ENCODE assay signal across 18 mouse cellular contexts in genomic region chr9:107343146-107343943, GRCm38 (mm10). TPM values are rescaled to one million over a fixed set of nuclear protein-coding genes. Genes with fewer than 3 reads are reported as not detected.
DNase-seq lines count a peak whose midpoint lies in the region; ATAC-seq and TF ChIP-seq lines count a peak whose summit lies in the region.
"Had no signal": no experiment of that assay in that cellular context is flagged by ENCODE, and none has a peak within 500 bp of the region (broad histone marks: within the 10 kb centered on the region; RNA-seq: fewer than 3 reads in every experiment).

No protein-coding gene starts in this region.

- no peak for TF ChIP-seq POLR2A in heart, adult 2 months (IDR thresholded peaks at IDR 0.05; ENCODE audit: insufficient read depth, low read depth, low read length)
- no peak for TF ChIP-seq POLR2A in olfactory bulb, adult 2 months (IDR thresholded peaks at IDR 0.05; ENCODE audit: insufficient read depth, low read depth, low read length)

- no peak for TF ChIP-seq EP300 in heart, adult 2 months (IDR thresholded peaks at IDR 0.05; ENCODE audit: insufficient read depth, low read depth, low read length)

- H3K9me3 ChIP-seq in heart, embryonic 10.5 days = no peaks in the 10 kb centered on the region
- no peaks in the 10 kb centered on the region for H3K9me3 ChIP-seq in midbrain, postnatal 0 days (ENCODE audit: low read length)
- no peaks in the 10 kb centered on the region for H3K9me3 ChIP-seq in midbrain, embryonic 14.5 days (ENCODE audit: control insufficient read depth, low read length)
- H3K9me3 ChIP-seq: embryonic facial prominence, embryonic 12.5 days; heart, embryonic 15.5 days; liver, embryonic 13.5 days had no signal

- H3K79me2 ChIP-seq in heart, adult 2 months (replicated peaks; ENCODE audit: control insufficient read depth, insufficient read depth, low read length) = no peaks in the 10 kb centered on the region

- 56% methylated on average over 8 of the region's 8 CpGs for WGBS in heart, adult 2 months
- 69% methylated on average over 8 of the region's 8 CpGs for WGBS in heart, embryonic 10.5 days
- 74% methylated on average over 8 of the region's 8 CpGs for WGBS in midbrain, postnatal 0 days
- WGBS in midbrain, embryonic 14.5 days = 74% methylated on average over 8 of the region's 8 CpGs
- WGBS in olfactory bulb, adult 2 months = 65% methylated on average over 8 of the region's 8 CpGs

- no peaks in the 10 kb centered on the region for H3K36me3 ChIP-seq in heart, adult 2 months (ENCODE audit: control insufficient read depth, insufficient read depth, low read length)
- H3K36me3 ChIP-seq in heart, embryonic 10.5 days = no peaks in the 10 kb centered on the region
- peaks cover 5% of the 10 kb centered on the region; the same call in 1 of the 2 replicates for H3K36me3 ChIP-seq in midbrain, postnatal 0 days (ENCODE audit: insufficient read depth, low read length)
- peaks cover 10% of the 10 kb centered on the region for H3K36me3 ChIP-seq in midbrain, embryonic 14.5 days (ENCODE audit: control insufficient read depth, insufficient read depth, low read length)
- H3K36me3 ChIP-seq: embryonic facial prominence, embryonic 12.5 days; heart, embryonic 15.5 days; liver, embryonic 13.5 days had no signal

- H3K27me3 ChIP-seq in heart, adult 2 months (ENCODE audit: control insufficient read depth, insufficient read depth, low read length) = no peaks in the 10 kb centered on the region
- peaks cover 42% of the 10 kb centered on the region for H3K27me3 ChIP-seq in heart, embryonic 10.5 days (ENCODE audit: insufficient read depth, poor library complexity, severe bottlenecking)
- no peaks in the 10 kb centered on the region for H3K27me3 ChIP-seq in midbrain, postnatal 0 days (ENCODE audit: insufficient read depth, low read length)
- H3K27me3 ChIP-seq in midbrain, embryonic 14.5 days (ENCODE audit: control insufficient read depth, insufficient read depth, low read length) = no peaks in the 10 kb centered on the region
- H3K27me3 ChIP-seq: Patski had no signal

- H3K4me2 ChIP-seq in midbrain, postnatal 0 days (ENCODE audit: low read depth, low read length, poor library complexity, severe bottlenecking) = no peak overlapping the region
- H3K4me2 ChIP-seq in midbrain, embryonic 14.5 days (ENCODE audit: low read length) = no peak overlapping the region
- H3K4me2 ChIP-seq: embryonic facial prominence, embryonic 12.5 days; heart, embryonic 15.5 days; liver, embryonic 13.5 days had no signal

- intact Hi-C loops in heart, adult 2 months (cut with DNase I) = no loop called here

- DNase-seq in heart, adult 2 months = peak in 1 of 2 experiments; percentile 51
- DNase-seq in heart, embryonic 10.5 days (ENCODE audit: low spot score) = no peak
- peak; percentile 59 for DNase-seq in midbrain, postnatal 0 days (ENCODE audit: low spot score)
- DNase-seq in midbrain, embryonic 14.5 days = no peak
- DNase-seq in cerebellum, postnatal 10 days = peak; percentile 98
- no peak for DNase-seq in urinary bladder, postnatal 10 days (ENCODE audit: low spot score)
- DNase-seq: forebrain, postnatal 0 days; liver, embryonic 13.5 days; retina, postnatal 1 day; thymus, postnatal 36 days had no signal

- no peak for ATAC-seq in midbrain, postnatal 0 days (ENCODE audit: low FRiP score)
- no peak for ATAC-seq in midbrain, embryonic 14.5 days (ENCODE audit: low FRiP score, low TSS enrichment)
- ATAC-seq in megakaryocyte-erythroid progenitor cell, adult 5-6 weeks (replicated peaks; ENCODE audit: low FRiP score, low TSS enrichment, poor library complexity, severe bottlenecking) = no peak
- ATAC-seq: forebrain, postnatal 0 days; Patski had no signal

- peak overlapping the region; percentile 51; the same call in 1 of the 2 replicates for H3K27ac ChIP-seq in heart, adult 2 months
- H3K27ac ChIP-seq in heart, embryonic 10.5 days = no peak overlapping the region
- H3K27ac ChIP-seq in midbrain, postnatal 0 days (ENCODE audit: low read depth, low read length) = no peak overlapping the region
- H3K27ac ChIP-seq in midbrain, embryonic 14.5 days (replicated peaks; ENCODE audit: low read depth, low read length) = no peak overlapping the region
- H3K27ac ChIP-seq in olfactory bulb, adult 2 months (ENCODE audit: insufficient read depth, low read depth, low read length) = peak overlapping the region; percentile 88
- H3K27ac ChIP-seq: embryonic facial prominence, embryonic 12.5 days; heart, embryonic 15.5 days; kidney, postnatal 0 days; liver, embryonic 13.5 days; macrophage had no signal

- peaks cover 4% of the 10 kb centered on the region; the same call in 1 of the 2 replicates for H3K4me1 ChIP-seq in heart, adult 2 months (ENCODE audit: control insufficient read depth, insufficient read depth, low read length)
- peaks cover 10% of the 10 kb centered on the region for H3K4me1 ChIP-seq in heart, embryonic 10.5 days
- peaks cover 9% of the 10 kb centered on the region; the same call in 1 of the 2 replicates for H3K4me1 ChIP-seq in midbrain, postnatal 0 days (ENCODE audit: insufficient read depth, low read length)
- peaks cover 20% of the 10 kb centered on the region for H3K4me1 ChIP-seq in midbrain, embryonic 14.5 days (ENCODE audit: control insufficient read depth, insufficient read depth, low read length)
- peaks cover 47% of the 10 kb centered on the region for H3K4me1 ChIP-seq in olfactory bulb, adult 2 months (ENCODE audit: control insufficient read depth, insufficient read depth, low read length)

- H3K9ac ChIP-seq in heart, adult 2 months (ENCODE audit: low read depth, low read length) = no peak overlapping the region
- no peak overlapping the region for H3K9ac ChIP-seq in midbrain, postnatal 0 days (replicated peaks; ENCODE audit: low read length, poor library complexity, severe bottlenecking)
- no peak overlapping the region for H3K9ac ChIP-seq in midbrain, embryonic 14.5 days (replicated peaks; ENCODE audit: low read length)
- H3K9ac ChIP-seq: embryonic facial prominence, embryonic 12.5 days; forebrain, postnatal 0 days; heart, embryonic 15.5 days; liver, embryonic 13.5 days had no signal

- no peak overlapping the region for H3K4me3 ChIP-seq in heart, adult 2 months
- no peak overlapping the region for H3K4me3 ChIP-seq in heart, embryonic 10.5 days
- no peak overlapping the region for H3K4me3 ChIP-seq in midbrain, postnatal 0 days (ENCODE audit: low read depth, low read length)
- H3K4me3 ChIP-seq in midbrain, embryonic 14.5 days (replicated peaks; ENCODE audit: low read depth, low read length) = no peak overlapping the region
- peak overlapping the region; percentile 5; the same call in 1 of the 2 replicates for H3K4me3 ChIP-seq in olfactory bulb, adult 2 months (ENCODE audit: insufficient read depth, low read depth, low read length)
- H3K4me3 ChIP-seq: embryonic facial prominence, embryonic 12.5 days; heart, embryonic 15.5 days; liver, embryonic 13.5 days; myocyte had no signal

- TF ChIP-seq CTCF in heart, adult 2 months (IDR thresholded peaks at IDR 0.05) = no peak
- no peak for TF ChIP-seq CTCF in midbrain, postnatal 0 days (IDR thresholded peaks at IDR 0.05)
- TF ChIP-seq CTCF in olfactory bulb, adult 2 months (IDR thresholded peaks at IDR 0.05; ENCODE audit: insufficient read depth, low read depth, low read length) = no peak

RNA-seq across cellular contexts. Expression of gene 6430571L13Rik, which starts 2.9 kb away (rescaled TPM):
- 1 to 10 TPM; 5.2 to 6.5 TPM for total RNA-seq in heart, adult 2 months (2021)
- polyA plus RNA-seq in heart, adult 2 months (2012; rRNA removed) = 4.1 and 5.0 TPM in 2 replicates
- polyA plus RNA-seq in heart, embryonic 10.5 days (2016; fragmentation: Nextera tagmentation; extraction: Ambion mirVana) = 0.74 and 1.2 TPM in 2 replicates
- 11.0 and 13.6 TPM in 2 replicates for total RNA-seq in midbrain, postnatal 0 days (2014; rRNA removed)
- 10.4 and 11.1 TPM in 2 replicates for polyA plus RNA-seq in midbrain, postnatal 0 days (2015; fragmentation: Nextera tagmentation; extraction: Ambion mirVana)
- 4.1 and 6.3 TPM in 2 replicates for polyA plus RNA-seq in midbrain, embryonic 14.5 days (2014; fragmentation: Nextera tagmentation; extraction: Ambion mirVana)
- not detected in 2 replicates for polyA plus RNA-seq in olfactory bulb, adult 2 months (2012; ENCODE audit: insufficient read depth, insufficient read length, low replicate concordance, missing spikeins)
- not detected in 2 replicates for total RNA-seq in megakaryocyte-erythroid progenitor cell, adult 5-6 weeks (2014; fragmentation: Nextera tagmentation)
- total RNA-seq in megakaryocyte-erythroid progenitor cell, adult 5-6 weeks (2017) = 0.47 TPM in 1 of 2 replicates, not detected in the other
- polyA plus RNA-seq: macrophage had no signal

RNA-seq across cellular contexts. Expression of gene Hemk1, which starts 5.2 kb away (rescaled TPM):
- total RNA-seq in heart, adult 2 months (2021) = 10 to 100 TPM; 21.2 to 21.4 TPM
- 30.3 and 37.0 TPM in 2 replicates for polyA plus RNA-seq in heart, adult 2 months (2012; rRNA removed)
- polyA plus RNA-seq in heart, embryonic 10.5 days (2016; fragmentation: Nextera tagmentation; extraction: Ambion mirVana) = 13.4 and 14.6 TPM in 2 replicates
- 15.8 and 21.3 TPM in 2 replicates for total RNA-seq in midbrain, postnatal 0 days (2014; rRNA removed)
- polyA plus RNA-seq in midbrain, postnatal 0 days (2015; fragmentation: Nextera tagmentation; extraction: Ambion mirVana) = 15.9 and 19.4 TPM in 2 replicates
- 20.9 and 21.7 TPM in 2 replicates for polyA plus RNA-seq in midbrain, embryonic 14.5 days (2014; fragmentation: Nextera tagmentation; extraction: Ambion mirVana)
- polyA plus RNA-seq in olfactory bulb, adult 2 months (2012; ENCODE audit: insufficient read depth, insufficient read length, low replicate concordance, missing spikeins) = not detected in 2 replicates
- 5.8 and 18.8 TPM in 2 replicates for total RNA-seq in megakaryocyte-erythroid progenitor cell, adult 5-6 weeks (2014; fragmentation: Nextera tagmentation)
- total RNA-seq in megakaryocyte-erythroid progenitor cell, adult 5-6 weeks (2017) = 4.9 and 9.0 TPM in 2 replicates

RNA-seq across cellular contexts. Expression of gene Cish, which starts 47.5 kb away (rescaled TPM):
- 100 to 1,000 TPM; 151 to 167 TPM for total RNA-seq in heart, adult 2 months (2021)
- 89.8 and 118 TPM in 2 replicates for polyA plus RNA-seq in heart, adult 2 months (2012; rRNA removed)
- 9.4 and 13.2 TPM in 2 replicates for polyA plus RNA-seq in heart, embryonic 10.5 days (2016; fragmentation: Nextera tagmentation; extraction: Ambion mirVana)
- total RNA-seq in midbrain, postnatal 0 days (2014; rRNA removed) = 2.4 and 6.0 TPM in 2 replicates
- 6.5 and 6.7 TPM in 2 replicates for polyA plus RNA-seq in midbrain, postnatal 0 days (2015; fragmentation: Nextera tagmentation; extraction: Ambion mirVana)
- polyA plus RNA-seq in midbrain, embryonic 14.5 days (2014; fragmentation: Nextera tagmentation; extraction: Ambion mirVana) = 5.0 and 5.5 TPM in 2 replicates
- not detected in 2 replicates for polyA plus RNA-seq in olfactory bulb, adult 2 months (2012; ENCODE audit: insufficient read depth, insufficient read length, low replicate concordance, missing spikeins)
- total RNA-seq in megakaryocyte-erythroid progenitor cell, adult 5-6 weeks (2014; fragmentation: Nextera tagmentation) = 2.9 and 9.3 TPM in 2 replicates
- 1.2 and 1.6 TPM in 2 replicates for total RNA-seq in megakaryocyte-erythroid progenitor cell, adult 5-6 weeks (2017)

RNA-seq across cellular contexts. Expression of gene Mapkapk3, which starts 53.7 kb away (rescaled TPM):
- 10 to 100 TPM; 29.0 to 36.0 TPM for total RNA-seq in heart, adult 2 months (2021)
- polyA plus RNA-seq in heart, adult 2 months (2012; rRNA removed) = 26.1 and 40.8 TPM in 2 replicates
- polyA plus RNA-seq in heart, embryonic 10.5 days (2016; fragmentation: Nextera tagmentation; extraction: Ambion mirVana) = 7.1 and 10.1 TPM in 2 replicates
- total RNA-seq in midbrain, postnatal 0 days (2014; rRNA removed) = 2.3 and 3.2 TPM in 2 replicates
- 1.3 and 2.2 TPM in 2 replicates for polyA plus RNA-seq in midbrain, postnatal 0 days (2015; fragmentation: Nextera tagmentation; extraction: Ambion mirVana)
- polyA plus RNA-seq in midbrain, embryonic 14.5 days (2014; fragmentation: Nextera tagmentation; extraction: Ambion mirVana) = 1.5 and 1.8 TPM in 2 replicates
- not detected in 2 replicates for polyA plus RNA-seq in olfactory bulb, adult 2 months (2012; ENCODE audit: insufficient read depth, insufficient read length, low replicate concordance, missing spikeins)
- total RNA-seq in megakaryocyte-erythroid progenitor cell, adult 5-6 weeks (2014; fragmentation: Nextera tagmentation) = 26.8 and 34.0 TPM in 2 replicates
- 26.9 and 31.6 TPM in 2 replicates for total RNA-seq in megakaryocyte-erythroid progenitor cell, adult 5-6 weeks (2017)

RNA-seq across cellular contexts. Expression of gene Cacna2d2, which starts 56.1 kb away (rescaled TPM):
- 10 to 100 TPM; 12.9 to 14.1 TPM for total RNA-seq in heart, adult 2 months (2021)
- 10.5 and 13.3 TPM in 2 replicates for polyA plus RNA-seq in heart, adult 2 months (2012; rRNA removed)
- polyA plus RNA-seq in heart, embryonic 10.5 days (2016; fragmentation: Nextera tagmentation; extraction: Ambion mirVana) = 6.8 TPM in 2 replicates
- total RNA-seq in midbrain, postnatal 0 days (2014; rRNA removed) = 138 and 191 TPM in 2 replicates
- polyA plus RNA-seq in midbrain, postnatal 0 days (2015; fragmentation: Nextera tagmentation; extraction: Ambion mirVana) = 8.4 and 9.0 TPM in 2 replicates
- 7.9 and 10.6 TPM in 2 replicates for polyA plus RNA-seq in midbrain, embryonic 14.5 days (2014; fragmentation: Nextera tagmentation; extraction: Ambion mirVana)
- polyA plus RNA-seq in olfactory bulb, adult 2 months (2012; ENCODE audit: insufficient read depth, insufficient read length, low replicate concordance, missing spikeins) = not detected in 2 replicates
- 0.10 TPM in 1 of 2 replicates, not detected in the other for total RNA-seq in megakaryocyte-erythroid progenitor cell, adult 5-6 weeks (2014; fragmentation: Nextera tagmentation)
- total RNA-seq in megakaryocyte-erythroid progenitor cell, adult 5-6 weeks (2017) = not detected in 2 replicates
- polyA plus RNA-seq: liver, embryonic 13.5 days; macrophage had no signal

Comparison
In these comparisons a context has a peak if more than half of its experiments do, and no peak if none do; other contexts are left out.
1. DNase-seq: peak in midbrain, postnatal 0 days (single experiment) and cerebellum, postnatal 10 days (2 of 2); none in heart, embryonic 10.5 days (single experiment), midbrain, embryonic 14.5 days (single experiment) and urinary bladder, postnatal 10 days (single experiment).
2. H3K27ac ChIP-seq: peak in heart, adult 2 months (single experiment) and olfactory bulb, adult 2 months (single experiment); none in heart, embryonic 10.5 days (single experiment), midbrain, postnatal 0 days (single experiment) and midbrain, embryonic 14.5 days (single experiment).
3. RNA of gene Hemk1, which starts 5.2 kb away (polyA plus RNA-seq): 30.3 to 37.0 TPM in heart, adult 2 months, 20.9 to 21.7 TPM in midbrain, embryonic 14.5 days, 15.9 to 19.4 TPM in midbrain, postnatal 0 days and 13.4 to 14.6 TPM in heart, embryonic 10.5 days; not detected in olfactory bulb, adult 2 months; every median in the first group is over 10 times any median in the second.